Mouse (Mus musculus) heart, embryonic 16.5 days (tissue): ENCODE results near the gene Fgfbp1. TPM values are rescaled to one million over a fixed set of nuclear protein-coding genes. Genes with fewer than 3 reads are reported as not detected.

Experiments used
- ATAC-seq: fragments of 200-750 bp; cut with Nextera tagmentation; replicated peaks from 2 replicates; pipeline ENCODE4 v1.8.0; 2017; ENCODE audit warnings: moderate number of reproducible peaks; ENCODE audit not compliant: insufficient read depth, low FRiP score; ENCODE audit errors: extremely low read depth
- H3K27ac ChIP-seq: fragments of 300-500 bp; sonication (generic); 2 replicates; pipeline ENCODE4 v1.5.1; 2014; ENCODE audit warnings: mild to moderate bottlenecking, low read length, control low read depth, moderate library complexity
- H3K27me3 ChIP-seq: fragments of 300-500 bp; sonication (generic); 2 replicates; pipeline ENCODE4 v1.6.1; 2014; ENCODE audit warnings: low read length, mixed read lengths; ENCODE audit not compliant: control insufficient read depth, insufficient read depth
- H3K36me3 ChIP-seq: fragments of 300-500 bp; sonication (generic); 2 replicates; pipeline ENCODE4 v1.6.1; 2014; ENCODE audit not compliant: control insufficient read depth, insufficient read depth
- H3K4me1 ChIP-seq: fragments of 300-500 bp; sonication (generic); 2 replicates; pipeline ENCODE4 v1.6.1; 2014; ENCODE audit warnings: low read length, mixed read lengths; ENCODE audit not compliant: control insufficient read depth, insufficient read depth
- H3K4me2 ChIP-seq: fragments of 300-500 bp; sonication (generic); 2 replicates; pipeline ENCODE4 v1.6.1; 2014; ENCODE audit warnings: low read depth, mild to moderate bottlenecking, control low read depth, low read length
- H3K4me3 ChIP-seq: fragments of 300-500 bp; sonication (generic); 2 replicates; pipeline ENCODE4 v1.5.1; 2014; ENCODE audit warnings: mild to moderate bottlenecking, control low read depth, low read length
- H3K9ac ChIP-seq: fragments of 300-500 bp; sonication (generic); 2 replicates; pipeline ENCODE4 v1.6.1; 2014; ENCODE audit warnings: low read length, control low read depth
- H3K9me3 ChIP-seq: fragments of 300-500 bp; sonication (generic); replicated peaks from 2 replicates; pipeline ENCODE4 v1.6.1; 2016; ENCODE audit warnings: low read length; ENCODE audit not compliant: control insufficient read depth
- WGBS: fragments of 180-500 bp; shearing (Covaris S2); extraction: QIAGEN DNeasy Blood & Tissue Kit; methylation state at CpG from one replicate; pipeline ENCODE4 v1.1.7; 2014; 5-methylcytosine and 5-hydroxymethylcytosine counted together
- polyA plus RNA-seq: library from polyadenylated mRNA; unstranded; fragments of >200 nt; fragmentation: Nextera tagmentation; extraction: Ambion mirVana; gene quantifications from 2 replicates; pipeline ENCODE4 v1.2.1, GENCODE M21; 2015

Fgfbp1 gene
- 5.0 and 5.3 TPM in 2 replicates for polyA plus RNA-seq

DNA sequence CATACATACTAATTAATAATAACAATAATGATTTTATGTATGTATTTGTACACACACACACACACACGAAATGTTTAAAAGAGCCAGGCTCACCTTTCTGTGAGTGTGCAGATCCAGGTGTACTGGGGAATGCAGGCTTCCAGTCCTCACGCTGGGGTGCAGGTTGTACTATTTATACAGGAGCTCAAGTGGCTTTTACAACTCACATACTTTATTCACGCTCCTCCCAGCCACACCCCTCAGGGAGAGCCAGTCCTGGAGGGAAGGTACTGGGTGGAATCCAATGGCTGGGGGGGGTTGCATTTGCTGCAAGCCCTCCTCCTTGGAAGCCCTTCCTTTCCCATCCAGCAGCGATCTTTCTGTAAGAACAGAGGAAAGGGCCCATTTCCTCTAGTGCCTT lies at the start of gene Fgfbp1:
Gene Fgfbp1 (minus strand): TSS at position 160 of the 400 bp plus-strand sequence.
- H3K27ac ChIP-seq, result no peak within 1 kb of the TSS
- WGBS, result 50% methylated on average over 4 of the region's 4 CpGs

DNA sequence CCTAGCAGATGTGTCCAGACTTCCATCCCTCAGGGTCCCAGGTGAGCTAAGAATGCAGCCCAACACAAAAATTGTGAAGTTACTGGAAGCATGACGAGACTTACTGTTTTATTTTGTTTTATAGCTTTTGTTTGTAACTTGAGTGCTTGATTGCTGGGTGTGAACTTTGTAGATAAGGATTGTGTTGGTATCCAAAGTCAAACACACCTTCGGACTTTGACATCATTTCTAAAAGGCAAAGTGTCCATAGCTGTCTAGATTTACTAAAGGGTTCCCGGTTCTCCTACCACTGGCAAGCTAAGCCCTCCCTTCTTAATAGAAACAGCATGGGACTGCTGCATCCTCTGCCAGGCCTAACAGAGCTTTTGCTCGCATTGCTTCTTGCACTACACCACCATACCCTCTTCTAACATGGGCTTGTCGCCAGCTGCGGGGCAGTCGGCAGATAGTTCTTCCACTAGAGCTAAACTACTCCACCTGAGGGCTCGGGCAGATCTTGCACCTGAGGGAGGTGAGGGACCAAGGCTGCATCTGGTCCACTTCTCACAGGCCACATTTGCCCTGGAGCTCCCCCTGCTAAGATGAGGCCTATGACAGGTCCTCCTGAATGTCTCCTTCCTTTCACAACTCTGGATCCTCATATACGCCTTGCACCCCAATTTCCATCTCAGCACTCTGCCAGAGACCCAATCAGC lies 16.9 kb upstream of the Fgfbp1 start:
- Histone ChIP-seq H3K9me3 (no peaks in the 10 kb centered on the region), H3K9ac (no peak overlapping the region), H3K27ac (no peak overlapping the region), H3K4me1 (no peaks in the 10 kb centered on the region), H3K4me2 (no peak overlapping the region), H3K4me3 (no peak overlapping the region), H3K27me3 (no peaks in the 10 kb centered on the region), H3K36me3 (no peaks in the 10 kb centered on the region)
- no peak for ATAC-seq
- WGBS, result 85% methylated on average over 9 of the region's 9 CpGs

More for the DNA sequence above, at the start of gene Fgfbp1:
- Histone ChIP-seq H3K4me3 (no peak within 1 kb of the TSS), H3K9me3 (no peaks in the 10 kb centered on the region), H3K4me2 (no peak within 1 kb of the TSS), H3K36me3 (no peaks in the 10 kb centered on the region), H3K4me1 (no peaks in the 10 kb centered on the region), H3K27me3 (no peaks in the 10 kb centered on the region), H3K9ac (no peak within 1 kb of the TSS)
- ATAC-seq, result no peak

DNA sequence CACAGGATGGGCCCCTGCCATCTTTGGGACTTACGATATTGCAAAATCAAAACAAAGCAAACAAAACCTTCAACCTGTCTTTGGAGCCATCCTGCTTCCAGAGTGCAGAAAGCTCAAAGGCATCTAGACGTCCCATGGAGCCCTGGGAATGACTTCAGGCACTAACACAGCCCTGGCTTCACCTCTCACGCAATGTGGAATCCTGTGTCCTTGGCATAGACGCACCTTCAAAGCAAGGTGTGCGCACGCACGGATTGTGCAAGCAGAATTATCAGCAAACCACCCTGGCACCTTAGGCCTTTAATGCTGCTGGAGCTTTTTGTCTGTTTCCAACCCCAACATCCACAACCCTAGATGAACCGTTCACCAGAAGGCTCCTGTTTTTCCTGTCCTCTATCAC lies 16.0 kb upstream of the Fgfbp1 start:
- H3K9ac ChIP-seq, result no peak overlapping the region
- H3K9me3 ChIP-seq, result no peaks in the 10 kb centered on the region
- WGBS, result 86% methylated on average over 8 of the region's 8 CpGs
- H3K4me3 ChIP-seq, result no peak overlapping the region
- H3K4me2 ChIP-seq, result no peak overlapping the region
- H3K27ac ChIP-seq, result no peak overlapping the region
- H3K4me1 ChIP-seq, result no peaks in the 10 kb centered on the region
- no peaks in the 10 kb centered on the region for H3K27me3 ChIP-seq
- ATAC-seq, result no peak
- no peaks in the 10 kb centered on the region for H3K36me3 ChIP-seq

DNA sequence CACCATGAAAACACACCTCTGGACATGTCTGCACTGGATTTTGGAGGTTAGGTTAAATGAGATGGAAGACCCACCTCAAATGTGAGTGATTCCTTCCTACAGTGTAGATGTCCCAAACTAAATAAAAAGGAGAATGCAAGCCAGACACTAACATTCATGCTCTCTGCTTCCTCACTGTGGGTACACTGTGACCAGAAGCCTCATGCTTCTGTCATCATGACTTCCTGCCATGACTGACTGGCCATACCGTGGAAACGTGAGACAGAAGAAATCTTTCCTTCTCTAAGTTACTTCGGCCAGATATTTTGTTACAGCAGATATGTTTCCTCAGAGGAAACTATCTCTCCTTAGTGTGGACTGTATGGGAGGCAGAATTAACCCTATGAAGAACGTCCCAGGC lies 14.6 kb upstream of the Fgfbp1 start:
- H3K4me1 ChIP-seq, result no peaks in the 10 kb centered on the region
- WGBS, result 57% methylated on average over 4 of the region's 4 CpGs
- no peak overlapping the region for H3K27ac ChIP-seq
- no peaks in the 10 kb centered on the region for H3K36me3 ChIP-seq
- no peak overlapping the region for H3K4me2 ChIP-seq
- H3K9me3 ChIP-seq, result no peaks in the 10 kb centered on the region
- no peak for ATAC-seq
- no peaks in the 10 kb centered on the region for H3K27me3 ChIP-seq
- H3K4me3 ChIP-seq, result no peak overlapping the region
- no peak overlapping the region for H3K9ac ChIP-seq

DNA sequence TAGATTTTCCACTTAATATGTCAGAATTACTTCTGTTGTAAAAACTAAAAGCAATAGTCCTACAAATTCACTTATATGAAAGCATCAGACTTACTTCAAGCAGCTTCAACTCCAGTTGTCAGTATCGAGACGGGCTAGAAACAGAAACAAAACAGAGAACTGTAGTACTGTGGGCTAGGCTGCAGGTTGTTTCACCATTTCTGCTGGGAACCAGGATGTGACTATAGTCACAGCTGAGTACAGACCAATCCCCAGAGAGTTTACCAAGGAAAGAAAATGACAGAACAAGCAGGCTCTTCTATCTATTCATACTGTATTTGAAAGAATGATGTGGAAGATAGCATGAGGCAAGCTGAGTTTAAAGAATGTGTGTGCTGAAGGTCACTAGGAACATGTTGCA lies 13.4 kb upstream of the Fgfbp1 start:
- no peaks in the 10 kb centered on the region for H3K9me3 ChIP-seq
- no peak overlapping the region for H3K4me3 ChIP-seq
- no peak overlapping the region for H3K4me2 ChIP-seq
- H3K27ac ChIP-seq, result no peak overlapping the region
- no peak overlapping the region for H3K9ac ChIP-seq
- H3K36me3 ChIP-seq, result no peaks in the 10 kb centered on the region
- H3K4me1 ChIP-seq, result no peaks in the 10 kb centered on the region
- 66% methylated on average over 2 of the region's 2 CpGs for WGBS
- ATAC-seq, result no peak
- no peaks in the 10 kb centered on the region for H3K27me3 ChIP-seq

DNA sequence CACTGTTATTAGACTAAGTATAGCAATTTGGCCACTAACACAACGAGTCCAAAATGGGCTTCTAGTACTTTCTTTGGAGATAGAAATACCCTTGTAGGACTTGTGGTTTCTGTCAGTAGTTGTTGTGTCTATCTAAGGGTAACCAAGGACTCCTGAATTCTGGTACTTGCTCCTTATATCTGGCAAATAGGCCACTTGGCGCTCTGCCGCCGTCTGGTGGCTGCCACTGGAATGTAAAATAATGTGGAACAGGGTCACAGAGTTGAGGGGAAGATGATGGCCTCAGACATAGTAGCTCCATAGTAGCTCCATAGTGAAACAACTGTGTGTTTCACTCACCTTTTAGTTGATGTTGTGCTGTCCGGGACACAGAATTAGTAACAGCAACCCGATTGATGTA lies 8.7 kb upstream of the Fgfbp1 start:
- 48% methylated on average over 6 of the region's 6 CpGs for whole genome bisulfite sequencing
- Histone ChIP-seq H3K27me3 (no peaks in the 10 kb centered on the region), H3K9me3 (no peaks in the 10 kb centered on the region), H3K36me3 (no peaks in the 10 kb centered on the region), H3K4me3 (no peak overlapping the region), H3K9ac (no peak overlapping the region), H3K27ac (no peak overlapping the region), H3K4me1 (no peaks in the 10 kb centered on the region), H3K4me2 (no peak overlapping the region)
- no peak for ATAC-seq

DNA sequence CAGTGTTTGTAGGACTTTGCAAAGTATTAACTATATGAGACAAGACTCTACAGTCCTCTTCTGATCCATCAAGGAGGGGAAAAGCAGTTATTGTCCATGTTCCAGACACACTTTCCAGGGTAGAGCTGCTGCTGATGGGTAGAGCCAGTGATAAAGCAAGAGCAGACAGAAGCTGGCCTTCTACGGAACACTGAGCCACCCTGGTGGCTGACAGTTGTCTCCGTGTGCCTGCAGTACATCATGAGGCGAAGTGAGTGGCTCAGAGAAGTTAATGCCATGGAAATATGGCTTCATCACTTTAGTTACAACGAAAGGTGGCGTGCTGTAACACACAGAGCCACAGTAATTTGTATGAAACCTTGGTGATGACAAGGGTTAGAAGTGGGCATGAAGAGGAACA lies 7.4 kb upstream of the Fgfbp1 start:
- Histone ChIP-seq H3K4me3 (no peak overlapping the region), H3K4me1 (no peaks in the 10 kb centered on the region), H3K9me3 (no peaks in the 10 kb centered on the region), H3K27me3 (no peaks in the 10 kb centered on the region), H3K4me2 (no peak overlapping the region), H3K36me3 (no peaks in the 10 kb centered on the region), H3K27ac (no peak overlapping the region), H3K9ac (no peak overlapping the region)
- ATAC-seq, result no peak
- WGBS, result 56% methylated on average over 5 of the region's 5 CpGs

DNA sequence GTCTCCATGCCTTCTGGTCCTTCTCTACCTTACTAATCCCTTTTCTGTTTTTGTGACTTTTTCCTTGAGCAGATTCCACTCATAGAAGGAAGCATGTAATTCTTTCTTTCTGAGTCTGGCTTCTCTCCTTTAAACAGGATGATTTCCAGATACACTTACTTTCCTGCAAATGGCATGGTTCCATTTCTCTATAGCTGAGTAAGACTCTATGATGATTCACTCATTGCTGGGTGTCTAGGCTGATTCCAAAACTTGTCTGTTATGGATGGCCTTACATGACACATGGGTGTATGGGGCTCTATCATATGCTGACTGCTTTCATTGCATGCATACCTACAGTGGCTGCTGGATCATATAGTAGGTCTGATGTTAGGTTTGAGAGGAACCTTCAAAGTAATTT lies 4.6 kb upstream of the Fgfbp1 start:
- no peaks in the 10 kb centered on the region for H3K27me3 ChIP-seq
- H3K36me3 ChIP-seq, result no peaks in the 10 kb centered on the region
- H3K9ac ChIP-seq, result no peak overlapping the region
- H3K4me3 ChIP-seq, result no peak overlapping the region
- H3K9me3 ChIP-seq, result no peaks in the 10 kb centered on the region
- ATAC-seq, result no peak
- H3K4me1 ChIP-seq, result no peaks in the 10 kb centered on the region
- no peak overlapping the region for H3K4me2 ChIP-seq
- H3K27ac ChIP-seq, result no peak overlapping the region

DNA sequence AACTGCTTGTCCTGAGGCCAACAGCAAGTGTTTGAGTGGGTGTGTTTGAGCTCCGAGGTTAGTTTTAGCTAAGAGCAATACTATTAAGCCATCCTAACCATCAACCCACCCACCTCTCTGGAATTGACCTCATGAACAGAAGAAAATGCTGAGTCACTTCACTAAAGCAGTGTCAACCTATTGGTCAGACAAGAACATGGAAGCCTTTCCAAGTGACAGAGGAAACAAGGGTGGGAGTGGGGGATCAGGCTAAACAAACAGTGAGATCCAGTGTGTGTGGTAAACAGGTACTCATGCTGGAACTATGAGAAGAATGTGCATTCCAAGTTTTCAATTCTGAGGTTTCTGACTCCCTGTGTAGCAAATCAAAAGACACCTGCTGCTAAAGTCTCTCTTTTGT lies 1.3 kb upstream of the Fgfbp1 start:
- Histone ChIP-seq H3K27ac (no peak overlapping the region), H3K27me3 (no peaks in the 10 kb centered on the region)
- 61% methylated on average over 1 of the region's 1 CpGs for WGBS

More for the DNA sequence above, 1.3 kb upstream of the Fgfbp1 start:
- Histone ChIP-seq H3K4me1 (no peaks in the 10 kb centered on the region), H3K4me3 (no peak overlapping the region), H3K4me2 (no peak overlapping the region), H3K9ac (no peak overlapping the region), H3K9me3 (no peaks in the 10 kb centered on the region), H3K36me3 (no peaks in the 10 kb centered on the region)
- ATAC-seq, result no peak
